Mouse (Mus musculus) CH12.LX (cell line): ENCODE measurements around the gene Hck. TPM values are rescaled to one million over a fixed set of nuclear protein-coding genes. Genes with fewer than 3 reads are reported as not detected.

ENCODE experiments used
- DNase-seq: peaks from one replicate; pipeline ENCODE4 v3.0.0-alpha.2; 2013; ENCODE audit errors: extremely low read depth
- H3K27ac ChIP-seq: 2 replicates; pipeline ENCODE4 v1.5.1; 2012; ENCODE audit warnings: low read depth, mild to moderate bottlenecking, control low read depth, moderate library complexity; ENCODE audit not compliant: insufficient read depth
- H3K27me3 ChIP-seq: replicated peaks from 2 replicates; pipeline ENCODE3; 2012; ENCODE audit warnings: inconsistent platforms
- H3K36me3 ChIP-seq, 2 experiments: replicated peaks in 1 of 2; 2 replicates each; pipeline versions ENCODE3 to v1.6.1; 2012; ENCODE audit warnings: inconsistent platforms in 1 of 2, low read length in 1 of 2, mild to moderate bottlenecking in 1 of 2, mixed read lengths in 1 of 2, moderate library complexity in 1 of 2; ENCODE audit not compliant: control insufficient read depth in 1 of 2, insufficient read depth in 1 of 2
- H3K4me1 ChIP-seq, 2 experiments: 2 replicates each; pipeline ENCODE4 v1.6.1; 2012; ENCODE audit warnings: inconsistent platforms in 1 of 2, moderate library complexity in 1 of 2; ENCODE audit not compliant: insufficient read depth in 2 of 2, control insufficient read depth in 1 of 2
- H3K4me2 ChIP-seq: 2 replicates; pipeline ENCODE4 v1.6.1; 2012; ENCODE audit warnings: low read depth, mild to moderate bottlenecking, control low read depth; ENCODE audit not compliant: poor library complexity, insufficient read depth, severe bottlenecking
- H3K4me3 ChIP-seq, 3 experiments: fragments of 150-350 bp in 1 of 3; sonication (generic) in 1 of 3; replicated peaks in 1 of 3; 2 replicates each; pipeline versions ENCODE3 to v1.5.1; 2011 to 2012; ENCODE audit warnings: low read depth in 2 of 3, low read length in 2 of 3, mild to moderate bottlenecking in 2 of 3, moderate library complexity in 2 of 3, control low read depth in 1 of 3, improper control_type of control experiment in 1 of 3, inconsistent platforms in 1 of 3, mixed read lengths in 1 of 3; ENCODE audit not compliant: poor library complexity in 1 of 3
- H3K79me2 ChIP-seq: replicated peaks from 2 replicates; pipeline ENCODE4 v1.6.1; 2012; ENCODE audit warnings: mild to moderate bottlenecking, moderate library complexity; ENCODE audit not compliant: control insufficient read depth, poor library complexity, insufficient read depth, severe bottlenecking; ENCODE audit errors: extremely low read depth
- H3K9ac ChIP-seq: 2 replicates; pipeline ENCODE4 v1.6.1; 2012; ENCODE audit warnings: low read depth, mild to moderate bottlenecking, control low read depth, moderate library complexity; ENCODE audit not compliant: insufficient read depth
- H3K9me3 ChIP-seq: replicated peaks from 2 replicates; pipeline ENCODE3; 2012; ENCODE audit warnings: low read length, inconsistent platforms, mixed read lengths
- CHD2 ChIP-seq: IDR thresholded peaks from 2 replicates; pipeline ENCODE4 v1.6.1; 2011; ENCODE audit warnings: low read length, improper control_type of control experiment
- CTCF ChIP-seq, 2 experiments: IDR thresholded peaks in 1 of 2; conservative IDR thresholded peaks in 1 of 2; 2 replicates each; pipeline ENCODE4 v1.5.1; 2011 to 2012; ENCODE audit warnings: low read depth in 2 of 2, low read length in 2 of 2, improper control_type of control experiment in 1 of 2, inconsistent platforms in 1 of 2, mild to moderate bottlenecking in 1 of 2, moderate library complexity in 1 of 2
- ELF1 ChIP-seq: IDR thresholded peaks from 2 replicates; pipeline ENCODE4 v1.6.1; 2014; ENCODE audit warnings: low read depth, mild to moderate bottlenecking, inconsistent platforms, low read length, improper control_type of control experiment
- ETS1 ChIP-seq: conservative IDR thresholded peaks from 2 replicates; pipeline ENCODE4 v1.6.1; 2012; ENCODE audit warnings: low read depth, mild to moderate bottlenecking, inconsistent platforms, low read length, improper control_type of control experiment, moderate library complexity
- HCFC1 ChIP-seq: IDR thresholded peaks from 2 replicates; pipeline ENCODE4 v1.6.1; 2012; ENCODE audit warnings: low read depth, mild to moderate bottlenecking, inconsistent platforms, low read length, improper control_type of control experiment
- IRF4 ChIP-seq: IDR thresholded peaks from 2 replicates; pipeline ENCODE4 v1.6.1; 2014; ENCODE audit warnings: low read depth, mild to moderate bottlenecking, inconsistent platforms, low read length, improper control_type of control experiment
- JUND ChIP-seq: conservative IDR thresholded peaks from 2 replicates; pipeline ENCODE4 v1.6.1; 2011; ENCODE audit warnings: low read depth, low read length, improper control_type of control experiment
- MAX ChIP-seq: IDR thresholded peaks from 2 replicates; pipeline ENCODE4 v1.6.1; 2011; ENCODE audit warnings: low read length, improper control_type of control experiment
- MAZ ChIP-seq: IDR thresholded peaks from 2 replicates; pipeline ENCODE4 v1.6.1; 2012; ENCODE audit warnings: low read depth, mild to moderate bottlenecking, inconsistent platforms, low read length, improper control_type of control experiment, moderate library complexity
- MEF2A ChIP-seq: IDR thresholded peaks from 2 replicates; pipeline ENCODE4 v1.6.1; 2014; ENCODE audit warnings: low read depth, mild to moderate bottlenecking, inconsistent platforms, low read length, improper control_type of control experiment, borderline replicate concordance
- MXI1 ChIP-seq: IDR thresholded peaks from 2 replicates; pipeline ENCODE4 v1.6.1; 2011; ENCODE audit warnings: mild to moderate bottlenecking, low read depth, low read length, improper control_type of control experiment
- NELFE ChIP-seq: IDR thresholded peaks from 2 replicates; pipeline ENCODE4 v1.6.1; 2011; ENCODE audit warnings: low read depth, low read length, improper control_type of control experiment
- NRF1 ChIP-seq: IDR thresholded peaks from 2 replicates; pipeline ENCODE4 v1.6.1; 2014; ENCODE audit warnings: low read depth, mild to moderate bottlenecking, inconsistent platforms, low read length, improper control_type of control experiment, moderate library complexity
- POLR2A ChIP-seq: IDR thresholded peaks from 2 replicates; pipeline ENCODE4 v1.6.1; 2011; ENCODE audit warnings: low read depth, mild to moderate bottlenecking, improper control_type of control experiment, low read length
- POLR2AphosphoS2 ChIP-seq: IDR thresholded peaks from 2 replicates; pipeline ENCODE4 v1.6.1; 2011; ENCODE audit warnings: low read depth, low read length, improper control_type of control experiment
- RAD21 ChIP-seq: IDR thresholded peaks from 2 replicates; pipeline ENCODE4 v1.6.1; 2011; ENCODE audit warnings: low read depth, mild to moderate bottlenecking, low read length, improper control_type of control experiment, moderate library complexity
- RCOR1 ChIP-seq: conservative IDR thresholded peaks from 2 replicates; pipeline ENCODE4 v1.6.1; 2012; ENCODE audit warnings: low read depth, mild to moderate bottlenecking, inconsistent platforms, low read length, improper control_type of control experiment
- SIN3A ChIP-seq: IDR thresholded peaks from 2 replicates; pipeline ENCODE4 v1.6.1; 2012; ENCODE audit warnings: low read length, improper control_type of control experiment, inconsistent platforms
- SMC3 ChIP-seq: IDR thresholded peaks from 2 replicates; pipeline ENCODE4 v1.6.1; 2011; ENCODE audit warnings: low read depth, low read length, improper control_type of control experiment
- TBP ChIP-seq: conservative IDR thresholded peaks from 2 replicates; pipeline ENCODE4 v1.6.1; 2011; ENCODE audit warnings: low read depth, low read length, improper control_type of control experiment
- TCF12 ChIP-seq: IDR thresholded peaks from 2 replicates; pipeline ENCODE4 v1.6.1; 2014; ENCODE audit warnings: low read depth, mild to moderate bottlenecking, inconsistent platforms, low read length, improper control_type of control experiment
- UBTF ChIP-seq: IDR thresholded peaks from 2 replicates; pipeline ENCODE4 v1.6.1; 2012; ENCODE audit warnings: low read depth, mild to moderate bottlenecking, inconsistent platforms, low read length, improper control_type of control experiment, moderate library complexity
- USF1 ChIP-seq: IDR thresholded peaks from 2 replicates; pipeline ENCODE4 v1.6.1; 2014; ENCODE audit warnings: low read depth, mild to moderate bottlenecking, inconsistent platforms, low read length, improper control_type of control experiment
- USF2 ChIP-seq: conservative IDR thresholded peaks from 2 replicates; pipeline ENCODE4 v1.6.1; 2011; ENCODE audit warnings: low read depth, low read length, improper control_type of control experiment
- ZC3H11A ChIP-seq: IDR thresholded peaks from 2 replicates; pipeline ENCODE4 v1.6.1; 2012; ENCODE audit warnings: low read depth, mild to moderate bottlenecking, inconsistent platforms, low read length, improper control_type of control experiment
- ZKSCAN1 ChIP-seq: IDR thresholded peaks from 2 replicates; pipeline ENCODE4 v1.6.1; 2012; ENCODE audit warnings: low read depth, inconsistent platforms, low read length, improper control_type of control experiment, borderline replicate concordance
- ZMIZ1 ChIP-seq: IDR thresholded peaks from 2 replicates; pipeline ENCODE4 v1.6.1; 2012; ENCODE audit warnings: low read depth, mild to moderate bottlenecking, inconsistent platforms, low read length, improper control_type of control experiment
- dilution Hi-C: fragments of 300-500 bp; cut with MboI; formaldehyde crosslinking; loops from 2 replicates; pipeline ENCODE4 v1.14.3; 2020; ENCODE audit warnings: low sequenced_read_pairs; ENCODE audit not compliant: extremely low pct_unique_long_range_greater_than_20kb, extremely low pct_ligation_motif_present
- in situ Hi-C: fragments of 300-500 bp; cut with MboI; formaldehyde crosslinking; loops from 3 replicates; pipeline ENCODE4 v1.14.3; 2019; ENCODE audit warnings: low sequenced_read_pairs, low pct_ligation_motif_present, low pct_unique_long_range_greater_than_20kb, mixed read lengths
- polyA plus RNA-seq: library from polyadenylated mRNA; unstranded; fragments of >175 nt; gene quantifications from 2 replicates; pipeline ENCODE4 v1.2.1, GENCODE M21; 2012; ENCODE audit warnings: low read depth; ENCODE audit not compliant: insufficient read length
- total RNA-seq, 2 experiments: library from RNA; depleted of rRNA; stranded (reverse); fragments of 300-350 nt in 1 of 2; fragments of >200 nt in 1 of 2; gene quantifications; 2 replicates each; pipeline ENCODE4 v1.2.3; 2012 to 2014

Gene Hck
- total and polyA plus RNA-seq, 3 experiments, result 0.08 to 0.68 (median 0.63) TPM

GRCm38 (mm10) chr2:153139996-153140613 is 31.8 kb downstream of the Hck start (continued):
- TF ChIP-seq RCOR1 (0 out of 2 replicates have a peak, but pooled peaks have one; percentile 75), POLR2AphosphoS2 (no peak), IRF4 (peak; percentile 91), SIN3A (no peak), CHD2 (peak; percentile 30; the same call in 1 of the 2 replicates), POLR2A (no peak), MAX (no peak)

GRCm38 (mm10) chr2:153142620-153143199 is 34.4 kb downstream of the Hck start:
- in situ Hi-C loops, result loop anchor here (10.0 to 25.0 kb wide), 2 partner anchors 58 to 445 kb away; no protein-coding TSS in a partner anchor
- Histone ChIP-seq H3K4me1 (peaks cover 3 to 28% of the 10 kb centered on the region in 2 experiments), H3K4me3 (no peak overlapping the region), H3K27ac (no peak overlapping the region), H3K79me2 (no peaks in the 10 kb centered on the region), H3K36me3 (no peaks in the 10 kb centered on the region), H3K9me3 (peaks cover 3% of the 10 kb centered on the region), H3K27me3 (peaks cover 28% of the 10 kb centered on the region), H3K9ac (no peak overlapping the region), H3K4me2 (no peak overlapping the region)
- dilution Hi-C loops, result no loop called here
- peak; percentile 83 for TF ChIP-seq RAD21
- peak; percentile 88 for TF ChIP-seq SMC3
- no peak for TF ChIP-seq USF1
- no peak for TF ChIP-seq MAZ
- 0 out of 2 replicates have a peak, but pooled peaks have one; percentile 23 for TF ChIP-seq IRF4
- TF ChIP-seq USF2, result no peak
- TF ChIP-seq UBTF, result no peak
- TF ChIP-seq POLR2A, result no peak
- peak; percentile 29; the same call in 1 of the 2 replicates for TF ChIP-seq ZC3H11A
- TF ChIP-seq MEF2A, result no peak
- TF ChIP-seq ELF1, result no peak
- peak; percentile 76 to 91 for TF ChIP-seq CTCF (conservative IDR thresholded peaks at IDR 0.05 in 1 of 2, IDR thresholded peaks at IDR 0.05 in 1 of 2; ENCODE audit: low read depth in 2 of 2, low read length in 2 of 2)
- peak; percentile 60 for DNase-seq

GRCm38 (mm10) chr2:153145346-153145745 is 37.1 kb downstream of the Hck start:
- H3K4me3 ChIP-seq, result no peak overlapping the region
- H3K27me3 ChIP-seq, result peaks cover 20% of the 10 kb centered on the region
- peaks cover 0 to 19% of the 10 kb centered on the region in 2 experiments; a peak in 2 of 4 replicates for H3K4me1 ChIP-seq
- TF ChIP-seq MAZ (no peak), TCF12 (no peak), HCFC1 (no peak), TBP (no peak), ETS1 (no peak), UBTF (no peak), NELFE (no peak), IRF4 (no peak), ZMIZ1 (no peak), JUND (no peak), USF2 (no peak), SMC3 (no peak), RCOR1 (no peak), MXI1 (no peak), NRF1 (no peak), ZKSCAN1 (no peak)
- TF ChIP-seq, all 38 proteins: peak for 0
- no peak for DNase-seq
- in situ Hi-C loops (loop anchor here (5.0 to 25.0 kb wide), 4 partner anchors 61 to 442 kb away; no protein-coding TSS in a partner anchor), dilution Hi-C loops (no loop called here)
- no peak overlapping the region for H3K27ac ChIP-seq
- H3K9me3 ChIP-seq, result peaks cover 3% of the 10 kb centered on the region
- H3K36me3 ChIP-seq, result no peaks in the 10 kb centered on the region
- no peaks in the 10 kb centered on the region for H3K79me2 ChIP-seq
- no peak overlapping the region for H3K9ac ChIP-seq
- no peak overlapping the region for H3K4me2 ChIP-seq
